Comparison of ENCODE assay signal across 15 mouse cellular contexts in the genomic region with DNA sequence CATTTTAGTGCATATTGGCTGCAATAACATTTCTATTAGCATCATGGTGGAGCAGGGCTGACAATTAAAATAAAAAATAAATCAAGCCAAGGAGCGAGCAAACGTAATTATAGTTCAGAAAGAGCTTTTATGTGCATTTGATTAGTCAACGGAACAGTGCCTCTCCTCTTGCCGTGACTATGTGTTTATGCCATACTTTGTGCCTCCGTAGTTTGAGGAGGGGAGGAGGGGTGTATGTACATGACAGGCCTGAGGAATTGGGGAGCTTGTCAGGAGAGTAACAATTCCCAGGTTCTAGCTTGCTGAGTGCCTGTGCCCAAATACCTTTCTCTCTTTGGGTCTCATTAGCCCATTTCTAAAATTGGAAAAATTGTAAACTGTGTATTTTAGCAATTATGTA.
"Had no signal": no experiment of that assay in that cellular context is flagged by ENCODE, and none has a peak within 500 bp of the region (broad histone marks: within the 10 kb centered on the region; RNA-seq: fewer than 3 reads in every experiment).

No protein-coding gene starts in this region.

- H3K36me3 ChIP-seq: neural tube, embryonic 12.5 days; stomach, embryonic 15.5 days had no signal

- H3K4me3 ChIP-seq: neural tube, embryonic 12.5 days; stomach, embryonic 15.5 days had no signal

- H3K9me3 ChIP-seq: neural tube, embryonic 12.5 days; stomach, embryonic 15.5 days had no signal

- DNase-seq: retina, postnatal 1 day; right cerebral cortex, adult 18-20 months; right cerebral cortex, postnatal 14 days; right cerebral cortex, postnatal 25 days; right cerebral cortex, postnatal 4 days; spleen, adult 18-20 months; thymus, adult 18-20 months; thymus, adult 2 months; thymus, postnatal 14 days; thymus, postnatal 25 days; thymus, postnatal 36 days; thymus, postnatal 4 days had no signal

- H3K9ac ChIP-seq: neural tube, embryonic 12.5 days; stomach, embryonic 15.5 days had no signal

- H3K4me2 ChIP-seq: neural tube, embryonic 12.5 days; stomach, embryonic 15.5 days had no signal

- H3K27me3 ChIP-seq: neural tube, embryonic 12.5 days; stomach, embryonic 15.5 days had no signal

- H3K27ac ChIP-seq: neural tube, embryonic 12.5 days; stomach, embryonic 15.5 days; stomach, postnatal 0 days had no signal

- H3K4me1 ChIP-seq: neural tube, embryonic 12.5 days; stomach, embryonic 15.5 days had no signal
